Mouse (Mus musculus) intestine, postnatal 0 days (tissue): ENCODE results near the gene Ccdc152. TPM values are rescaled to one million over a fixed set of nuclear protein-coding genes. Genes with fewer than 3 reads are reported as not detected.

Source experiments
- ATAC-seq: fragments of 200-750 bp; cut with Nextera tagmentation; 2 replicates; pipeline ENCODE4 v1.8.0; 2017; ENCODE audit warnings: mild to moderate bottlenecking, moderate TSS enrichment, moderate library complexity
- H3K27ac ChIP-seq: fragments of 300-500 bp; sonication (generic); 2 replicates; pipeline ENCODE4 v1.5.1; 2014; ENCODE audit warnings: mild to moderate bottlenecking, low read depth, low read length, moderate library complexity
- H3K27me3 ChIP-seq: fragments of 300-500 bp; sonication (generic); replicated peaks from 2 replicates; pipeline ENCODE4 v1.6.1; 2014; ENCODE audit warnings: low read length, mixed read lengths; ENCODE audit not compliant: control insufficient read depth, insufficient read depth
- H3K36me3 ChIP-seq: fragments of 300-500 bp; sonication (generic); 2 replicates; pipeline ENCODE4 v1.6.1; 2014; ENCODE audit warnings: mild to moderate bottlenecking, moderate library complexity; ENCODE audit not compliant: control insufficient read depth, insufficient read depth
- H3K4me1 ChIP-seq: fragments of 300-500 bp; sonication (generic); replicated peaks from 2 replicates; pipeline ENCODE4 v1.6.1; 2014; ENCODE audit warnings: antibody characterized with exemption, low read length, mixed read lengths; ENCODE audit not compliant: control insufficient read depth, insufficient read depth
- H3K4me2 ChIP-seq: fragments of 300-500 bp; sonication (generic); replicated peaks from 2 replicates; pipeline ENCODE4 v1.6.1; 2014; ENCODE audit warnings: low read depth, mild to moderate bottlenecking, moderate library complexity
- H3K4me3 ChIP-seq: fragments of 300-500 bp; sonication (generic); 2 replicates; pipeline ENCODE4 v1.5.1; 2014; ENCODE audit warnings: low read depth, low read length
- H3K9ac ChIP-seq: fragments of 300-500 bp; sonication (generic); 2 replicates; pipeline ENCODE4 v1.6.1; 2014; ENCODE audit warnings: mild to moderate bottlenecking, low read depth, low read length
- H3K9me3 ChIP-seq: fragments of 300-500 bp; sonication (generic); 2 replicates; pipeline ENCODE4 v1.6.1; 2016; ENCODE audit warnings: mixed run types; ENCODE audit not compliant: control insufficient read depth
- CTCF ChIP-seq: sonication (generic); IDR thresholded peaks from 2 replicates; pipeline ENCODE4 v1.5.1; 2016; ENCODE audit warnings: low read depth, mild to moderate bottlenecking, control low read depth, antibody characterized with exemption, moderate library complexity
- WGBS: fragments of 180-500 bp; shearing (Covaris S2); extraction: QIAGEN DNeasy Blood & Tissue Kit; methylation state at CpG from one replicate; pipeline ENCODE4 v1.1.7; 2014; 5-methylcytosine and 5-hydroxymethylcytosine counted together
- polyA plus RNA-seq: library from polyadenylated mRNA; unstranded; fragments of >200 nt; fragmentation: Nextera tagmentation; extraction: Ambion mirVana; gene quantifications from 2 replicates; pipeline ENCODE4 v1.2.1, GENCODE M21; 2015

Ccdc152 gene
- polyA plus RNA-seq, 1 experiment from 2014 or later: 4.8 TPM

GRCm38 (mm10) chr15:3309856-3310255, 6.5 kb upstream of the Ccdc152 start:
- WGBS: 89% methylated on average over 3 of the region's 3 CpGs
- no peaks in the 10 kb centered on the region for H3K36me3 ChIP-seq
- no peaks in the 10 kb centered on the region for H3K9me3 ChIP-seq
- no peak overlapping the region for H3K9ac ChIP-seq
- TF ChIP-seq CTCF: no peak
- no peak overlapping the region for H3K4me2 ChIP-seq
- ATAC-seq: no peak
- H3K4me3 ChIP-seq: no peak overlapping the region
- no peak overlapping the region for H3K27ac ChIP-seq
- no peaks in the 10 kb centered on the region for H3K4me1 ChIP-seq
- H3K27me3 ChIP-seq: no peaks in the 10 kb centered on the region

GRCm38 (mm10) chr15:3300361-3301100, 2.8 kb downstream of the Ccdc152 start:
- Histone ChIP-seq H3K4me2 (no peak overlapping the region), H3K27ac (no peak overlapping the region), H3K36me3 (no peaks in the 10 kb centered on the region), H3K4me3 (no peak overlapping the region), H3K9ac (no peak overlapping the region), H3K4me1 (no peaks in the 10 kb centered on the region), H3K27me3 (no peaks in the 10 kb centered on the region), H3K9me3 (no peaks in the 10 kb centered on the region)
- WGBS: 72% methylated on average over 4 of the region's 4 CpGs
- TF ChIP-seq CTCF: no peak
- no peak for ATAC-seq

GRCm38 (mm10) chr15:3297615-3298014, 5.7 kb downstream of the Ccdc152 start:
- no peaks in the 10 kb centered on the region for H3K27me3 ChIP-seq
- WGBS: 70% methylated on average over 8 of the region's 8 CpGs
- ATAC-seq: no peak
- H3K27ac ChIP-seq: no peak overlapping the region
- no peak overlapping the region for H3K4me2 ChIP-seq
- TF ChIP-seq CTCF: no peak
- H3K9me3 ChIP-seq: no peaks in the 10 kb centered on the region
- no peak overlapping the region for H3K9ac ChIP-seq
- no peak overlapping the region for H3K4me3 ChIP-seq
- H3K36me3 ChIP-seq: no peaks in the 10 kb centered on the region
- no peaks in the 10 kb centered on the region for H3K4me1 ChIP-seq

GRCm38 (mm10) chr15:3295986-3296385, 7.3 kb downstream of the Ccdc152 start:
- Histone ChIP-seq H3K9me3 (no peaks in the 10 kb centered on the region), H3K27me3 (no peaks in the 10 kb centered on the region), H3K36me3 (no peaks in the 10 kb centered on the region), H3K4me3 (no peak overlapping the region), H3K4me2 (no peak overlapping the region), H3K4me1 (no peaks in the 10 kb centered on the region), H3K27ac (no peak overlapping the region), H3K9ac (no peak overlapping the region)
- 95% methylated on average over 1 of the region's 1 CpGs for WGBS
- peak; percentile 36; the same call in 1 of the 2 replicates for TF ChIP-seq CTCF
- ATAC-seq: no peak

GRCm38 (mm10) chr15:3293477-3293876, 9.8 kb downstream of the Ccdc152 start:
- no peak overlapping the region for H3K4me2 ChIP-seq
- H3K9ac ChIP-seq: no peak overlapping the region
- no peak overlapping the region for H3K27ac ChIP-seq
- H3K4me1 ChIP-seq: no peaks in the 10 kb centered on the region
- no peaks in the 10 kb centered on the region for H3K36me3 ChIP-seq
- TF ChIP-seq CTCF: no peak
- no peak for ATAC-seq
- H3K9me3 ChIP-seq: no peaks in the 10 kb centered on the region
- no peak overlapping the region for H3K4me3 ChIP-seq
- no peaks in the 10 kb centered on the region for H3K27me3 ChIP-seq
- 55% methylated on average over 1 of the region's 1 CpGs for WGBS

- Histone ChIP-seq H3K27ac (no peak overlapping the region), H3K4me2 (no peak overlapping the region), H3K4me3 (no peak overlapping the region), H3K4me1 (no peaks in the 10 kb centered on the region), H3K36me3 (no peaks in the 10 kb centered on the region), H3K9me3 (no peaks in the 10 kb centered on the region), H3K27me3 (no peaks in the 10 kb centered on the region), H3K9ac (no peak overlapping the region)
- 87% methylated on average over 3 of the region's 3 CpGs for WGBS
- no peak for ATAC-seq
- TF ChIP-seq CTCF: no peak
Measured at GRCm38 (mm10) chr15:3290435-3290834, 12.9 kb downstream of the Ccdc152 start.

GRCm38 (mm10) chr15:3286032-3286431, 17.3 kb downstream of the Ccdc152 start:
- Histone ChIP-seq H3K27me3 (no peaks in the 10 kb centered on the region), H3K4me1 (no peaks in the 10 kb centered on the region), H3K36me3 (no peaks in the 10 kb centered on the region), H3K9me3 (no peaks in the 10 kb centered on the region), H3K9ac (no peak overlapping the region), H3K4me2 (no peak overlapping the region), H3K4me3 (no peak overlapping the region), H3K27ac (no peak overlapping the region)
- TF ChIP-seq CTCF: no peak
- ATAC-seq: no peak
